Mouse (Mus musculus) forelimb bud, embryonic 11.5 days (tissue): ENCODE measurements at regions not wholly inside any gene's neighbourhood (a gene's known extent, or its start where the extent isn't known, plus 50 kb on each side); places are given as distances from the start of the nearest gene placed in this dataset.
A peak's percentile ranks its signal among the peaks of the same experiment; 100 is the strongest.

Source experiments
- DNase-seq: peaks from one replicate; pipeline ENCODE4 v3.0.0-alpha.2; 2012; ENCODE audit warnings: low read depth, low spot score

DNA sequence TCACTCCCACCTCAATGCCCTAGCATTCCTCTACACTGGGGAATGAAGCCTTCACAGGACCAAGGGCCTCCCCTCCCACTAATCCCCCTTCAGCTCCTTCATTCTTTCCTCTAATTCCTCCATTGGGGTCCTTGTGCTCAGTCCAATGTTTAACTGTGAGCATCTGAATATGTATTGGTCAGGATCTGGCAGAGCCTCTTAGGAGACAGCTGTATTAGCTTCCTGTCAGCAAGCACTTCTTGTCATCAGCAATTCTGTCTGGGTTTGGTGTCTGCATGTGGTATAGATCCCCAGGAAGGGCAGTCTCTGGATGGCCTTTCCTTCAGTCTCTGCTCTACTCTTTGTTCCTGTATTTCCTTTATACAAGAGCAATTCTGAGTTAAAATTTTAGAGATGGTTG is 426.8 kb upstream of the 2610001J05Rik start:
- DNase-seq = no peak

- no peak for DNase-seq
These were observed 426.1 kb upstream of the 2610001J05Rik start for GRCm38 (mm10) chr6:14297428-14297827.

GRCm38 (mm10) chr6:14290843-14291242 is 419.5 kb upstream of the 2610001J05Rik start:
- no peak for DNase-seq

GRCm38 (mm10) chr6:14281476-14281875 is 410.2 kb upstream of the 2610001J05Rik start:
- DNase-seq = no peak

GRCm38 (mm10) chr6:14261941-14262340 is 390.6 kb upstream of the 2610001J05Rik start:
- no peak for DNase-seq

- no peak for DNase-seq
These were observed 369.0 kb upstream of the 2610001J05Rik start for GRCm38 (mm10) chr6:14240331-14240730.

- no peak for DNase-seq
These were observed 367.8 kb upstream of the 2610001J05Rik start for GRCm38 (mm10) chr6:14239151-14239550.

DNA sequence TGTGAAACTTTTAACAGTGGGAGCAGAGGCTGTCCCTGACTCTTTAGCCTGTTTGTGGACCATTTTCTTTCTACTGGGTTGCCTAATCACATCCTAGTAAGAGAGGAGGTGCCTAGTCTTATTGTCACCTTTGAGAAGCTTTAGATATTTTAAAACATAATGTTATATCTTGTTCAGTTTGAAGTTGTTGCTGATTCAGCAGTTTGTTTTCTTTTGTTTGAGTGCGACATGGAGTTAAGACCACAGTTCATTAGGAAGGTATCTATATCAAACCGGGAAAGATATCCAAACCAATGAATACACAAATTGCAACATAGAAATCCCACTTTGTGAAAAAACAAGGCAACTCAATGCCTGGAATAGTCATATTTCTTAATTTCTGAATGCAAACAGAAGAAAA is 359.5 kb upstream of the 2610001J05Rik start:
- DNase-seq = no peak

- peak; percentile 46 for DNase-seq
These were observed 336.2 kb upstream of the 2610001J05Rik start for GRCm38 (mm10) chr6:14207509-14207908.

DNA sequence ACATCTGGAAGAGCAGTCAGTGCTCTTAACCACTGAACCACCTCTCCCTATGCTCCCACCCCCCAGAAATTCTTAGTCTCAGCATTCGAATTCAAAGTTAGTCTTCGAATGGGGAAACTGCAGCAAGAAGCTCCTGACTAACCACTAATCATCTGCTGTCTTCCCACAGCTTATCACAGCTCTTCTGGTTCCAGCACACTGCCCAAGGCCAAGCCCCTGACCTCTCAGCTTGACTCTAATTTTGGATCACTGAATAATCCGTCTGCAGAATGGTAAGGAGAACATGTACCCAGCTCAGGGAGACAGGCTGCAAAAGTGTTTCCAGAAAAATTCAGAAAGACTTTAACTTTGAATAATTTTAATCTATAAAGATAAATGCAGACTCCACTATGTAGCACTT is 325.8 kb upstream of the 2610001J05Rik start:
- DNase-seq = no peak

DNA sequence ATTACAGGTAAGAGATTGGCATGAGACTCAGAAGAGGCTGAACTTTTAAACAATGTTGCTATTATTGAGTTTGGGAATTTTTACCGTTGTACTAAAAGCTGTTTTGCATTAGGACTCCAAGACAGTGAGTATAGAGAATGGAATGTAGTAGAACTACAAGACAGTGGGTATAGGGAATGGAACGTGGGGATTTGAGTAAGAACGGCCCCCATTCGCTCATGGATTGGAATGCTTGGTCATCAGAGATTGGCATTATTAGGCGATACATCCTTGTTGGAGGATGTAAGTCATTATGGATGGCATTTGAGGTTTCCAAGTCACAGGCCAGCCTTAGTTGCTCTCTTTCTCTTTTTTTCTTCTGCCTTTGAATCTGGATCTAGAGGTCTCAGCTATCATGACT is 324.0 kb upstream of the 2610001J05Rik start:
- DNase-seq = no peak

- DNase-seq = no peak
These were observed 320.2 kb upstream of the 2610001J05Rik start for GRCm38 (mm10) chr6:14191387-14192023.

DNA sequence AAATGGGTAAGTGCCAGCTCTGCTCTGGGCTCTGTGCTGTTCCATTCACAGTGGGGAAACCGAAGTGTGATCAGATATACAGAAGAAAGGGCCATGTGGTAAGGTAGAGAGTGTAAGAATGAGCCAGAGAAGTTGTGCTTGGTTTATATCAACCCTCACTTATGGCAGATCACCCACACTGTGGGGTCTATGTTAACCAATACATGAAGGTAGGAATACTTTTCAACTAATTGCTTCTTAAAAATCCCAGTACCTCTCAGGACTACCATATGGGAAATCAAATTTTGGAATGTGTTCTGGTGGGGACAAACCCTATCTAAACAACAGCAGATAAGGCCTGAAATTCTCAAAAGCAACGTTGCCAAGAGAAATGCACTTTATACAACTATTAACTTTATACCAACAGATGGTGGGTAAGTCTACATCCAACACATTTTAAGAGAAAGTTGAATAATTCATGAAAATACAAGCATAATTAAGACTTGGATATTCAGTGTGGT is 314.7 kb upstream of the 2610001J05Rik start:
- DNase-seq = no peak

DNA sequence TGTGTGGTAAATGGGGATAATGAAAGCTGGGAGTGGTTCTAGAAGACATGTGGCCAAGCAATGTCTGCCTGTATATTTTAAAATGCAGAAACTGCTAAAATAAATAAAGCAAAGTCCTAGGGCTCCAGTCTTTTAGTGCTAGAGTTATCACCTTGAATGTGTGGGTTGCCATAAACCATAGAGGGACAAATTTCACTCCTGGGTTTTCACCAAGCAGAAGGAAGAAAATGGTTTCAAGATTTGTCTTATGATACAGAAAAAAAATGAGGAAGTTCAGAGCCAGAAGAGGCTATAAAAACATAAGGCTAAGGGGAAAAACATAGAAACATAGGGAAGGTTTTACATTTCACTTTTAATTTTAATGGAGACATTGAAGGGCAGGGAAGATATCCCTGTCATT is 276.1 kb upstream of the 2610001J05Rik start:
- no peak for DNase-seq

DNA sequence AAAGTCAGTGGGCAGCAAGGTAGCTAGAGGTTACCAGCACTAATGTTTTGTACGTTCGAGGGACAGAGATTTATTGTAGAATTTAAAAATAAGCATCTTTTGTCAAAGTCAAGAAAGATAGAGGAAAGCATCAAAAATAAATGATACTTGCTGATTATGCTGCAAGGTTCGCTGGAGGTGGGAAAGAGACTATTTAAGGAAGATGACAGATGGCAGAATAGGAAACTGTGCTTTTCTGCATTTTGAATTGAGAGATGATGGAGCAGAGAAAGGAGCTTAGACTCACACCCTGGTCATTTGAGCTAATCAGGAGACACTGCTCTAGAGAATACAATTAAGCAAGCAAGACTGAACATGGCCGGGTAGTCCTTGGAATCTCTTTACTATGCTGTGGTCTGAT is 275.1 kb upstream of the 2610001J05Rik start:
- no peak for DNase-seq

DNA sequence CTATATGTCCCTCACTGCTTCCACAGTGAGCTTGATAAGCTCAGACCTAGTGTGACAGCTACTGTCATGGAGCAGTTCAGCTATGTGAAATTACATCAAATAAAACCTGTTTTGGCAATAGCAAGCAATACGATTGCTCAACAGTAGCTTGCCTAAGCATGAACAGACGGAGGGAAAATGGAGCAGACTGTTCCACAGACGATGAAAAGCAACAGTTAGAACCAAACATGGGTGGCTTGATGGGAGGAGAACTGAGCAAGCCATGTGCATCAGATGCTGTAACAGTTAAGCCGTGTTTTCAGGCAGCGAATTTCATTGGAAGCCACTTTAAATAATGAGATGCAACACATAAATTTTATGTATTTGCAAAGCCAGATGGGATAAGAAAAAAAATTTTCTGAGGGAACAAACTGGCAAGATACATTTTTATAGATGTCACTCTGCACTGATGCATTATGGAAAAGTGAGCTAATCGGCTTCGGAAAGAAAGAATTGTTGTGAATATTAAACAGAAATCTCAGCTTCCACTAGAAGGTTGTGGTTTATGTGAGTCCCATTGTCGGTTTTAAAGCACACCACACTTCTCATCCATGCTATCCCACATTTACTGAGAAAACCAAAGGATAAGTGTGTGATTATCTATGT is 270.9 kb upstream of the 2610001J05Rik start:
- DNase-seq = no peak

DNA sequence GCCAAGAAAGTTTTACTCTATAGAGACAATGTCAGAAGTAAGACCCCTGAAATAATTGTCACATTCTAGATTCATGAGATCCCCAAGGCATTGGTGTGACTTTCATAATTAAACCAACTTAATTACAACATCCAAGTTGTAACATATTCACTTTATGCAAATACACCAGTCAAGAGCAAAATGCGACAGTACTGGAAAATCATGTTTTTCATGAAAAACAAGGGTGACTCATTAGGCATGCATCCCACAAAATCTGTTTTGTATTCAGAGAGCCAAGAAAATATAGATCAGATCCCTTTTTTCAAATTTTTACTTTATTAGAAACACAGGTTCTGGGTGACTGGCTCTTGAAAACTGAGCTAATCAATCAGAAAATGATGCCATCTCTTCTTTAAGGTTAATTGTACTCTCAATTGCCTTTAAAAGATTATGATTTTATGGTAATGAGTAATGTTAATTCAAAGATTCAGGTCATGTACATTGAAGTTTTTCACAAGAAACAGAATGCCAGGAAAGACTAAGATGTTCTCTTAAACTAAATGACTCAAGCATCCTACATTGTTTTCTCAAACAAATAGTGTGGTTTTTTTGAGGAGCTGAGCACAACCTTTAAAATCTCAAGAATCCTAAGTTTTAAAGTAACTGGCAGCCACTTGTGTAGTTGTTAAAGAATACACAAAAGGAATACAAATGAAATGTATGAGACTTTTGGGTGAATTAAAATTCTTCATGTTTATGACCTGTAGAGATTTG is 259.2 kb upstream of the 2610001J05Rik start:
- no peak for DNase-seq

GRCm38 (mm10) chr6:14129394-14129793 is 258.1 kb upstream of the 2610001J05Rik start:
- no peak for DNase-seq

GRCm38 (mm10) chr6:14122311-14122710 is 251.0 kb upstream of the 2610001J05Rik start:
- no peak for DNase-seq

GRCm38 (mm10) chr6:14121479-14121878 is 250.2 kb upstream of the 2610001J05Rik start:
- no peak for DNase-seq

- no peak for DNase-seq
These were observed 223.6 kb upstream of the 2610001J05Rik start for GRCm38 (mm10) chr6:14094907-14095306.

DNA sequence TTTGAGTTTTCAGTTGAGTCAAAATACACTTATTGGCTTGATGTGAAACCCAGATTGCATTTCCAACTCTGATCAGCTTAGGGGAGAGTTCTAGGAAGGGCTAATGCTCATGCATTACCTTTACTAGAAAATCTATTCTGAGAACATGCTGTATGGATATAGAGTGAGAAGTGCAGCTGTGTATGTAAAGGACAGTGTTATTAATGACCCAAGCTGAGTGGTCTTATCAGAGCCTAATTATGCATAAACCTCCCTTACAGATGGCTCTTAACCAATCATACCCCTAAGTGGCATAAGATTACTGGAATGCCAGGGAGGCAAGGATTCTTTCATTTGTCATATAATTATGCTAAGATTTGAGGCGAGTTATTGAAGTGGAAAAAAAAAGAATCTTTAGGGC is 210.6 kb upstream of the 2610001J05Rik start:
- DNase-seq = no peak

GRCm38 (mm10) chr6:14063735-14064134 is 192.4 kb upstream of the 2610001J05Rik start:
- no peak for DNase-seq
